Mouse (Mus musculus): ENCODE results near the gene Filip1. TPM values are rescaled to one million over a fixed set of nuclear protein-coding genes. Genes with fewer than 3 reads are reported as not detected.

The Filip1 gene
- polyA plus RNA-seq, 1 experiment from 2014 or later, result 3.6 TPM

- Histone ChIP-seq H3K4me2 (no peak overlapping the region), H3K36me3 (replicated peaks) (no peaks in the 10 kb centered on the region), H3K27me3 (replicated peaks) (no peaks in the 10 kb centered on the region), H3K4me1 (no peaks in the 10 kb centered on the region), H3K9me3 (no peaks in the 10 kb centered on the region), H3K4me3 (no peak overlapping the region), H3K9ac (no peak overlapping the region), H3K27ac (no peak overlapping the region)
- no peak for ATAC-seq (replicated peaks)
- 67% methylated on average over 3 of the region's 3 CpGs for WGBS
Observed at GRCm38 (mm10) chr9:80020429-80020828, 7.8 kb upstream of the Filip1 start.

DNA sequence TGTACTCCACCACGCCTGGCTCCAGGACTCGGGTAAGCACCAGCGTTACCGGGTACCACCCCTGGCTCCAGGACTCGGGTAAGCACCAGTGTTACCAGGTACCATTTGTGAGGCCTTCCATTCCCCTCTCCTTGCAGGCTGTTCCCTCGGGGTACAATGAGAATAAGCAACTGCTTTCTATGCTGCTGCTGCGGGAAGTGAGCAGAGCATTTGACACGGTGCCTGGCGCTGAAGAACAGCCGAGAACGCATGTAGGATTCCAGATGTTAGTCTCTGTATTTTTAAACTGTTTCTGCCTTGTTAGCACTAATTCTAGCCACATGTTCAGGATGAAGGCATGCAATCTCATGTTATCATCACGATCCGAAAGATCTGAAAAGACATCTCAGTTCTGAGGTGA lies 635 bp downstream of the Filip1 start:
- WGBS, result 90% methylated on average over 13 of the region's 13 CpGs
- no peak for ATAC-seq (replicated peaks)
- H3K36me3 ChIP-seq (replicated peaks), result no peaks in the 10 kb centered on the region

GRCm38 (mm10) chr9:80002394-80003188 lies 10.1 kb downstream of the Filip1 start:
- WGBS, result 39% methylated on average over 14 of the region's 14 CpGs
- H3K27ac ChIP-seq, result no peak overlapping the region
- no peak overlapping the region for H3K4me3 ChIP-seq
- H3K9ac ChIP-seq, result no peak overlapping the region
- H3K9me3 ChIP-seq, result no peaks in the 10 kb centered on the region
- ATAC-seq (replicated peaks), result peak; percentile 90
- H3K36me3 ChIP-seq (replicated peaks), result no peaks in the 10 kb centered on the region
- no peaks in the 10 kb centered on the region for H3K27me3 ChIP-seq (replicated peaks)
- H3K4me2 ChIP-seq, result peak overlapping the region; percentile 11; the same call in 1 of the 2 replicates
- H3K4me1 ChIP-seq, result no peaks in the 10 kb centered on the region

More for the DNA sequence above, 635 bp downstream of the Filip1 start:
- no peak overlapping the region for H3K4me2 ChIP-seq
- H3K9ac ChIP-seq, result no peak overlapping the region
- H3K9me3 ChIP-seq, result no peaks in the 10 kb centered on the region
- H3K4me3 ChIP-seq, result no peak overlapping the region
- H3K27me3 ChIP-seq (replicated peaks), result no peaks in the 10 kb centered on the region
- no peak overlapping the region for H3K27ac ChIP-seq
- no peaks in the 10 kb centered on the region for H3K4me1 ChIP-seq

GRCm38 (mm10) chr9:79997282-79997681 lies 15.4 kb downstream of the Filip1 start:
- no peaks in the 10 kb centered on the region for H3K9me3 ChIP-seq
- WGBS, result 87% methylated on average over 6 of the region's 6 CpGs
- H3K27ac ChIP-seq, result no peak overlapping the region
- no peaks in the 10 kb centered on the region for H3K27me3 ChIP-seq (replicated peaks)
- H3K9ac ChIP-seq, result no peak overlapping the region
- ATAC-seq (replicated peaks), result no peak
- no peaks in the 10 kb centered on the region for H3K36me3 ChIP-seq (replicated peaks)
- no peaks in the 10 kb centered on the region for H3K4me1 ChIP-seq
- no peak overlapping the region for H3K4me3 ChIP-seq
- no peak overlapping the region for H3K4me2 ChIP-seq

GRCm38 (mm10) chr9:79994296-79994695 lies 18.4 kb downstream of the Filip1 start:
- H3K4me1 ChIP-seq, result no peaks in the 10 kb centered on the region
- H3K36me3 ChIP-seq (replicated peaks), result no peaks in the 10 kb centered on the region
- no peak overlapping the region for H3K9ac ChIP-seq
- no peak overlapping the region for H3K4me3 ChIP-seq
- WGBS, result 96% methylated on average over 5 of the region's 5 CpGs
- no peaks in the 10 kb centered on the region for H3K9me3 ChIP-seq
- H3K27me3 ChIP-seq (replicated peaks), result no peaks in the 10 kb centered on the region
- no peak overlapping the region for H3K4me2 ChIP-seq
- no peak overlapping the region for H3K27ac ChIP-seq
- ATAC-seq (replicated peaks), result no peak

GRCm38 (mm10) chr9:79993066-79993465 lies 19.6 kb downstream of the Filip1 start:
- Histone ChIP-seq H3K4me2 (no peak overlapping the region), H3K9me3 (no peaks in the 10 kb centered on the region), H3K27ac (no peak overlapping the region), H3K27me3 (replicated peaks) (no peaks in the 10 kb centered on the region), H3K4me3 (no peak overlapping the region), H3K9ac (no peak overlapping the region), H3K36me3 (replicated peaks) (no peaks in the 10 kb centered on the region), H3K4me1 (no peaks in the 10 kb centered on the region)
- 84% methylated on average over 4 of the region's 4 CpGs for WGBS
- ATAC-seq (replicated peaks), result no peak

GRCm38 (mm10) chr9:79990456-79991017 lies 22.1 kb downstream of the Filip1 start:
- 76% methylated on average over 16 of the region's 16 CpGs for WGBS

DNA sequence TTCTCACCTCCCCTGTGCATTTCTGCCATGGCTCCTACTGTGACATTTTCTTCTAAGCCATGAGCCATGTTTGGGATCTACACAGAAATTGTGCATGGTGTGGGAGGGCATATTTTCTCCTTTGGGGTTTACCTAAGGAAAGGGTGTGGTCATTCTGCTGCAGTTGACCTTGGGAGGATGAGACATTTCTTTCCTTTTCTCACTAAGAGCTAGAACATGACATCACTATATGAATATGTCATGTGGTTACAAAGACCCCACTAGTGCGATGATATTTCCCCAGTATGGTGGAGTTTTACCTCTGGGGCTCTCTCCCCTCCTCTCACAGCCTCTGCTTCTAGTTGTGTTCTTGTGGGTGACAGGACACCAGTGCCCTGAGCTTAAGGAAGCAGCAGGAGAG lies 22.9 kb downstream of the Filip1 start:
- Histone ChIP-seq H3K9me3 (no peaks in the 10 kb centered on the region), H3K9ac (no peak overlapping the region), H3K4me2 (no peak overlapping the region), H3K27ac (no peak overlapping the region), H3K27me3 (replicated peaks) (no peaks in the 10 kb centered on the region), H3K4me1 (no peaks in the 10 kb centered on the region), H3K36me3 (replicated peaks) (no peaks in the 10 kb centered on the region), H3K4me3 (no peak overlapping the region)
- 93% methylated on average over 1 of the region's 1 CpGs for WGBS
- no peak for ATAC-seq (replicated peaks)

More at GRCm38 (mm10) chr9:79990456-79991017, 22.1 kb downstream of the Filip1 start:
- no peak overlapping the region for H3K9ac ChIP-seq
- no peak overlapping the region for H3K4me2 ChIP-seq
- no peaks in the 10 kb centered on the region for H3K4me1 ChIP-seq
- H3K36me3 ChIP-seq (replicated peaks), result no peaks in the 10 kb centered on the region
- no peaks in the 10 kb centered on the region for H3K27me3 ChIP-seq (replicated peaks)
- no peaks in the 10 kb centered on the region for H3K9me3 ChIP-seq
- no peak for ATAC-seq (replicated peaks)
- H3K27ac ChIP-seq, result no peak overlapping the region
- no peak overlapping the region for H3K4me3 ChIP-seq

- H3K27me3 ChIP-seq (replicated peaks), result no peaks in the 10 kb centered on the region
- WGBS, result 91% methylated on average over 1 of the region's 1 CpGs
- no peaks in the 10 kb centered on the region for H3K4me1 ChIP-seq
- H3K4me2 ChIP-seq, result no peak overlapping the region
- H3K36me3 ChIP-seq (replicated peaks), result no peaks in the 10 kb centered on the region
- no peaks in the 10 kb centered on the region for H3K9me3 ChIP-seq
- no peak overlapping the region for H3K9ac ChIP-seq
- H3K4me3 ChIP-seq, result no peak overlapping the region
- ATAC-seq (replicated peaks), result no peak
- H3K27ac ChIP-seq, result no peak overlapping the region
Observed at GRCm38 (mm10) chr9:79989061-79989460, 23.6 kb downstream of the Filip1 start.

GRCm38 (mm10) chr9:79983244-79983643 lies 29.4 kb downstream of the Filip1 start:
- Histone ChIP-seq H3K4me3 (no peak overlapping the region), H3K9ac (no peak overlapping the region), H3K27ac (no peak overlapping the region), H3K4me2 (no peak overlapping the region), H3K27me3 (replicated peaks) (no peaks in the 10 kb centered on the region), H3K4me1 (no peaks in the 10 kb centered on the region), H3K9me3 (no peaks in the 10 kb centered on the region), H3K36me3 (replicated peaks) (no peaks in the 10 kb centered on the region)
- ATAC-seq (replicated peaks), result no peak
- WGBS, result 93% methylated on average over 10 of the region's 10 CpGs

GRCm38 (mm10) chr9:79979274-79979673 lies 33.4 kb downstream of the Filip1 start:
- no peak for ATAC-seq (replicated peaks)
- Histone ChIP-seq H3K27me3 (replicated peaks) (no peaks in the 10 kb centered on the region), H3K9me3 (no peaks in the 10 kb centered on the region), H3K4me2 (no peak overlapping the region), H3K9ac (no peak overlapping the region), H3K4me1 (peaks cover 7% of the 10 kb centered on the region), H3K27ac (no peak overlapping the region), H3K36me3 (replicated peaks) (no peaks in the 10 kb centered on the region), H3K4me3 (no peak overlapping the region)
- 93% methylated on average over 2 of the region's 2 CpGs for WGBS

GRCm38 (mm10) chr9:79978228-79979024 lies 34.2 kb downstream of the Filip1 start:
- Histone ChIP-seq H3K9ac (no peak overlapping the region), H3K36me3 (replicated peaks) (no peaks in the 10 kb centered on the region), H3K9me3 (no peaks in the 10 kb centered on the region), H3K27me3 (replicated peaks) (no peaks in the 10 kb centered on the region), H3K4me1 (peaks cover 7% of the 10 kb centered on the region), H3K4me3 (no peak overlapping the region), H3K27ac (no peak overlapping the region), H3K4me2 (no peak overlapping the region; the same call in 1 of the 2 replicates)
- no peak for ATAC-seq (replicated peaks)
- WGBS, result 89% methylated on average over 12 of the region's 12 CpGs

Data from midbrain, embryonic 15.5 days (tissue).